Mouse (Mus musculus): ENCODE measurements around the gene Kif18b.

GRCm38 (mm10) chr11:102898408-102898807, 26.5 kb downstream of the Kif18b start:
- no peak for TF ChIP-seq CTCF (IDR thresholded peaks at IDR 0.05; ENCODE audit: low read depth)
- TF ChIP-seq EP300 (IDR thresholded peaks at IDR 0.05; ENCODE audit: low read depth): no peak
